Mouse (Mus musculus): ENCODE measurements around the gene Creb3l2.

DNA sequence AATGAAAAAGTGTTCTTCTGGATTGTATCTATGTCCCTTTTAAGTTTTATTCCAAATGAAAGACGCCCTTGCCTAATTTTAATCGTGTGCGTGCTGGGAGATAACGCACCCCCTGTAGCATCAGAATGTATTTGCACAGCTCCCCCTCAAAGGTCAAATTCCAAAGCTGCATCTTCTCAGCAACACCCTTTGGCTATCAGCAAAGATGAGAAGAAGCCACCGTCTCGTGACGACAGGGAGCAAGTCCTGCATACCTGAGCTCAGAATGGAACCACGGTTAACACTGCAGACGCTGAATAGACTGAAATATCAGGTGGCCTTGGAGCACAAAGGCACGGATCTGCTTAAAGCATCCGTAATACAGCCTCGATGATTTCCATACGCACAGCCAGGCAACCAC, 73.7 kb downstream of the Creb3l2 start:
- TF ChIP-seq POLR2A (IDR thresholded peaks at IDR 0.05; ENCODE audit: borderline replicate concordance, extremely low read depth, low read depth, low read length): no peak
- TF ChIP-seq CTCF (IDR thresholded peaks at IDR 0.05; ENCODE audit: insufficient read depth, low read length): no peak
